Mouse (Mus musculus) frontal cortex, adult (tissue): ENCODE results near the gene Hsd3b4.
A peak's percentile ranks its signal among the peaks of the same experiment; 100 is the strongest.
"Not testable (repeated sequence)": the region's sequence is repeated elsewhere in the genome, so short reads cannot be mapped to it uniquely, and the experiment has no call there.

Experiments
- ATAC-seq: cut with Nextera tagmentation; 2 replicates; pipeline ENCODE4 v1.9.2; 2017; ENCODE audit warnings: mild to moderate bottlenecking, moderate library complexity, mixed read lengths; ENCODE audit not compliant: low TSS enrichment

The Hsd3b4 gene

GRCm38 (mm10) chr3:98510414-98510813 lies at the start of gene Hsd3b4:
Gene Hsd3b4 (minus strand): TSS chr3:98510514.
- ATAC-seq, result not testable (repeated sequence)

GRCm38 (mm10) chr3:98550832-98551231 lies 40.5 kb upstream of the Hsd3b4 start:
- not testable (repeated sequence) for ATAC-seq

- peak; percentile 83 for ATAC-seq
Measured at GRCm38 (mm10) chr3:98550215-98550614, 39.9 kb upstream of the Hsd3b4 start.

GRCm38 (mm10) chr3:98548495-98548894 lies 38.2 kb upstream of the Hsd3b4 start:
- not testable (repeated sequence) for ATAC-seq

GRCm38 (mm10) chr3:98547641-98548040 lies 37.3 kb upstream of the Hsd3b4 start:
- not testable (repeated sequence) for ATAC-seq

- ATAC-seq, result not testable (repeated sequence)
Measured at GRCm38 (mm10) chr3:98524978-98525377, 14.7 kb upstream of the Hsd3b4 start.

GRCm38 (mm10) chr3:98524552-98524951 lies 14.2 kb upstream of the Hsd3b4 start:
- not testable (repeated sequence) for ATAC-seq

GRCm38 (mm10) chr3:98522779-98523178 lies 12.5 kb upstream of the Hsd3b4 start:
- ATAC-seq, result not testable (repeated sequence)

- ATAC-seq, result not testable (repeated sequence)
Measured at GRCm38 (mm10) chr3:98507229-98507628, 3.1 kb downstream of the Hsd3b4 start.

GRCm38 (mm10) chr3:98497401-98497800 lies 12.9 kb downstream of the Hsd3b4 start:
- ATAC-seq, result not testable (repeated sequence)

GRCm38 (mm10) chr3:98496762-98497161 lies 13.6 kb downstream of the Hsd3b4 start:
- ATAC-seq, result peak; percentile 85

- ATAC-seq, result not testable (repeated sequence)
Measured at GRCm38 (mm10) chr3:98495055-98495454, 15.3 kb downstream of the Hsd3b4 start.

GRCm38 (mm10) chr3:98494184-98494583 lies 16.1 kb downstream of the Hsd3b4 start:
- not testable (repeated sequence) for ATAC-seq

GRCm38 (mm10) chr3:98471499-98471898 lies 38.8 kb downstream of the Hsd3b4 start:
- ATAC-seq, result not testable (repeated sequence)

- not testable (repeated sequence) for ATAC-seq
Measured at GRCm38 (mm10) chr3:98471057-98471456, 39.3 kb downstream of the Hsd3b4 start.

GRCm38 (mm10) chr3:98469323-98469722 lies 41.0 kb downstream of the Hsd3b4 start:
- ATAC-seq, result not testable (repeated sequence)

GRCm38 (mm10) chr3:98457026-98457425 lies 53.3 kb downstream of the Hsd3b4 start, which contains the start of gene Gm4450:
Gene Gm4450 (minus strand): TSS chr3:98457126.
- ATAC-seq, result not testable (repeated sequence)

- not testable (repeated sequence) for ATAC-seq
Measured at GRCm38 (mm10) chr3:98453786-98454185, 56.5 kb downstream of the Hsd3b4 start.
